Mouse (Mus musculus) adipocyte (in vitro differentiated cells): ENCODE data around the gene Plod1.
"Not testable (repeated sequence)": the region's sequence is repeated elsewhere in the genome, so short reads cannot be mapped to it uniquely, and the experiment has no call there.

Experiments used
- DNase-seq: peaks from one replicate; pipeline ENCODE4 v3.0.0-alpha.2; 2016; ENCODE audit warnings: low spot score

Plod1 gene

GRCm38 (mm10) chr4:147895815-147896330 lies 40.7 kb downstream of the Plod1 start:
- no peak for DNase-seq

DNA sequence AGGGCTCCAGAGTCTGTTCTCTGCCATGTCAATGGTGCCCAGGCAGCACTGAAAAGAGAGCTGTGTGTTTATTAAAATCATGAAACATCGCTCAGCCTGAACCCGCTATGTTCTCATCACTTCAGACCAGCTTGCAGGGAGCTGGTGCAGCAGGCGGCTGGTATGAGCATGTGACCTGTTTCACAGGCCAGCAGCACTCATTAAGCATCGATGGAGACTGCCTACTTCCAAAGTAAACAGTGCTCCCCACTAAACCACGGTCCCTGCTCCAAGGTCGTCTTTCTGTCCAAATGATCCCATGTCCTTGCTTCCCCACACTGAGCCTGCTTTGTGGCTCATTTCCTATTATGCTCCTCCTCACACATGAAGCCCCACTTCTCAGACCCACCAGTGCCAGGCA lies 46.2 kb downstream of the Plod1 start:
- DNase-seq = no peak

DNA sequence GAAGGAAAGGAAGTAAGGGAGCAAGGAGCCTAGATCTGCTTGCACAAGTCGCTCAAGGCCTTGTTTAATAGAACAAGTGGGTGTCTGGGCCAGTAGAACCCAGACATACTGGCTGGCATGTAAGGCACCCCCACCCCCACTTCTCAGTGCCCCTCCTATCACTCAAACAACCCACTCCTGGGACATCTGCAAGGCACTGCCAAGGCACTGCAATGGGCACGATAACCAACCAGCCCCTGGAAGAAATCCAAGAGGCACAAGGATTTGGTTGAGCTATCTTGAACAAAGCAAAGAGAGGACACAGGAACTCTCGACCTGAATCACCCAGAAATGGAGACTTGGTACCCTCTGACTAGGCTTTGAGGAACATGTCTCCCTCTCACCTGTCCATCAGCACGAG lies 48.3 kb downstream of the Plod1 start:
- DNase-seq = no peak

- DNase-seq = no peak
Measured at GRCm38 (mm10) chr4:147887277-147887676, 49.3 kb downstream of the Plod1 start.

- no peak for DNase-seq
Measured at GRCm38 (mm10) chr4:147886158-147886557, 50.4 kb downstream of the Plod1 start.

- peak; percentile 79 for DNase-seq
Measured at GRCm38 (mm10) chr4:147884138-147884537, 52.4 kb downstream of the Plod1 start.

DNA sequence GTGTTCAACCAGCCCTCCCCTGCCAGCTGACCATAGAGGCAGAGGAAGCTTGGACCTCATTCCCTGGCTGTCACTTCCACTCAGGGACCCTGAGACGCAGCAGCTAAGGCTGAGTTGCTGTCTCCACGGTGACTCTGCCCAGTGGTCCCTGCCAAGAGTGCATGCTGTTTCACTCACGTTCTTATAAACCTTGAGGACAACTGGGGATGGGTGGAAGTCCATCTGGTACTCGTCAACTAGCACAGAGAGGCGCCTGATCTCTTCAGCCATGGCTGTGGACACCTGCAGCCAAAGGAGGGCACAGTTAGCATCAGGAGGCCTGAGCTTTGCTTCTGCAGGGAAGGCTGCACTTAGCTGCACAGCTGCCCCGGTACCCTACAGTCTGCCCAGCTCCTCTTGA lies 53.5 kb downstream of the Plod1 start:
- DNase-seq = no peak

DNA sequence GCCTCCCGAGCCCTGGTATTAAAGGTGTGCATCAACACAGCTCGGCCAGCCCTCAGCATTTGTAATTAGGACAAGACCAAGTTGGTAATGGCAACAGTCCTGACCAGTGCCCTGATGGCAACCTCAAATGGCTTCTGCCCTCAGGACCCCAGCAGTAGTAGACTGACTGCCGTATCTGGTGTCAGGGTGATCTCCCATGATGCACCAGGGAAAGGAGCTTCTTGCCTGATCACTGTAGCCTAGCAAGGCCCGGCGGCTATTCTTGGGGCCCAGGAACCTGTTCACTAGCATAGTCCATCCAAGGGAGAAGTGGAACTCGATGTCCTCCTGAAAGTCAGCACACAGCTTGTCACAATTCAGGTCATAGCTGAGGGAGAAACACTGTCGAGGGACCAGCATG lies 54.8 kb downstream of the Plod1 start:
- DNase-seq = no peak

DNA sequence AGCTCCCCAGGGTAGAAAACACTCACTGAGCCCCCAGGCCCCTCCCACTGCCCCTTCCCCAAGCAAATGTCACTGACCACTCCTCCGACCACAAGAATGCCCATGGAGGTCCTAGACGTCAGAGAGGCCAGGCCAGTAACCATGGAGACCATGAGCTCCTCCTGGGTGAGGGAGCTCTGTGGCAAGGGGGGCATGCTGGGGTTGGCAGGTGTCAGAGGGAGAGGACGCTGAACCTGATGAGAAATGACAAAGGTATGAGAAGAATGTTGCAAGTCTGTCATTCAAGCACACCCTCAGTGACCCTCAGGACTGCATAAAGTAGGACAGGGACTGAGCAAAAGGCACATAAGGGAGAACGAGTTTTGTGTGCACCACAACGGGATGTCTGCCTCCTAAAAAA lies 56.7 kb downstream of the Plod1 start:
- DNase-seq = no peak

DNA sequence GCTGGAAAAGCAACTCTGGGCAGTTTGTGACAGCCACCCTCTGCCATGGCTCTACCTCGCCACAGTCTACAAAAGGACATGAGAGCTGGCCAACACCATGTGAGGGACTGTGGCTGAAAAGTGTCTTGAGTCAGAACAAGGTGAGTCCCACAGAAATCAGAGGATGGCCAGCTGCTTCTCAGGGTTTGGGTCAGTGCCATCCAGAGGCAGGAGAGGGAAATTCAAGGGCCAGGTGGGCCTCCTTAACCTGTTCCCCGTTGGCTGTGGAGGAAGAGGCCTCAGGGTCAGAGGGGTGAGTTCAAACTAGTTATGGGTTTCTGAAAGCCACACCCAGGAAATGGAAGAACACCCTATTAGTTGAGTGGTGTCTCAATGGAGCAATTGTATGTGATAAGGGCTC lies 57.1 kb downstream of the Plod1 start:
- no peak for DNase-seq

DNA sequence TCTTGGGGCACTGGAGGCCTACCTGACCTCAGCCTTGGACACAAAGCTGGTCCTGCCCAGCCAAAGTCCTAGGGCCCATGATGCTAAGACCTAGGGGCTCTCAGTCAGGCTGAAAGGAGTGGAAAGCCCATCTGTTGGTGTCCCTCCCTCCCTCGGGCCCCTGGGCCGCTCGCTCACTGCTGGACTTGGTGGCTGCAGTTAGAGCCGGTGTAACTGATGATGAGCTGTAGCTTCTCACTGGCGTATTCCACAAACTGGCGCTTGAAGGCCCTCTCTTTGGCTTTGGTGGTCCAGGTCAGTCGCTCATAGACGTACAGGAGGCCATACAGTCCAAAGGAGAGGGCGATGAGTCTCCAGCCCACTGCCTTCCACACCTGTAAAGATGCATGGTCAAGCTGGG lies 58.0 kb downstream of the Plod1 start:
- DNase-seq = no peak

- DNase-seq = no peak
Measured at GRCm38 (mm10) chr4:147875852-147876575, 60.6 kb downstream of the Plod1 start.

DNA sequence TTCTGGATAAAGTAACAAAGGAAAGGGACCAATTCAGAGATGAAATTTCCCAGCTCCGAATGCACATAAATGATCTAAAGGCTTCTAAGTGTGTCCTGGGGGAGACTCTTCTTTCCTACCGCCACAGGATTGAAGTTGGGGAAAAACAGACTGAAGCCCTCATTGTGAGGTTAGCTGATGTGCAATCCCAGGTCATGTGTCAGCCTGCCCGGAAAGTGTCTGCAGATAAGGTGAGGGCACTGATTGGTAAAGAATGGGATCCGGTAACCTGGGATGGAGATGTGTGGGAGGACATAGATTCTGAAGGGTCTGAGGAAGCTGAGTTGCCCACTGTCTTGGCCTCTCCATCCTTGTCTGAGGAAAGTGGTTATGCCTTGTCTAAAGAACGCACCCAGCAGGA lies 67.3 kb downstream of the Plod1 start:
- DNase-seq = no peak

- DNase-seq = peak; percentile 87
Measured at GRCm38 (mm10) chr4:147868450-147869031, 68.0 kb downstream of the Plod1 start, which contains the start of the genes Miip and Fv1. TSS of gene Miip (minus strand) at chr4:147868816. TSS of gene Fv1 (plus strand) at chr4:147868979.

DNA sequence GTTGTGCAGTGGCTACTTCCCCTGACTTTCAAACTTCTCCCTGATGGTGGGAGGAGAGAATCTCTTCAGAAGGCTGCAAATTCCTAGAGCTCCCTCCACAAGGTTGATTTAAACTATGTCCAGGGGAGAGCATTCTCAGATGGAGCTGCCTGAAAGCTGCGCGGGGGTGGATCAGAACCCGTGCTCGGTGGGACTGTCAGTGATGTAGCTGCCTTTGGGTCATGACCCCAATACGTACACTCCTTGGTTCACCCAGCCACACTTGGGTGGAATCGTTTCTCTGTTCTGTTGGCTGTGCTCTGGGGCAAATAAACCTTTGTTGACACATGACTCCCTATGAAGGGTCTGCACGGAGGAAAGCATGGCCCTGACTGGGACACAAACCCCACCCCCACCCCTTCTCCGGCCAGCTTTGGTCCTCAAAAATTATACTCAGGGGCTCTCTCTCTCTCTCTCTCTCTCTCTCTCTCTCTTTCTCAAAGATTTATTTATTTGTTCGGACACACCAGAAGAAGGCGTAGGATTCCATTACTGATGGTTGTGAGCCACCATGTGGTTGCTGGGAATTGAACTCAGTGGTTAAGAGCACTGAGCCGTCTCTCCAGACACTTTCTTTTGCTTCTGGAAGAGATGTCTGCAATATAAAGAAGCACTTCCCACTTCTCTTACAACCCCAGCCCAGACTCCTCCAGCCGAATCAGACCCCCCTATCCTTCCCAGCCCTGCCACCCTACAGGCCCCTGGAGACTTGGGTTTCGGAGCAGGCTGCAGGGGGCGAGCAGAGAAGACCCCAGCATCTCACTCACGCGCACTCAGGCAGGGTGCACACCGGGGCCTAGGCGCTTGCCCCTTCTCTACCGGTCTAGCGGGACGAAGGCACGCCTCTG lies 68.8 kb downstream of the Plod1 start:
- DNase-seq = no peak

DNA sequence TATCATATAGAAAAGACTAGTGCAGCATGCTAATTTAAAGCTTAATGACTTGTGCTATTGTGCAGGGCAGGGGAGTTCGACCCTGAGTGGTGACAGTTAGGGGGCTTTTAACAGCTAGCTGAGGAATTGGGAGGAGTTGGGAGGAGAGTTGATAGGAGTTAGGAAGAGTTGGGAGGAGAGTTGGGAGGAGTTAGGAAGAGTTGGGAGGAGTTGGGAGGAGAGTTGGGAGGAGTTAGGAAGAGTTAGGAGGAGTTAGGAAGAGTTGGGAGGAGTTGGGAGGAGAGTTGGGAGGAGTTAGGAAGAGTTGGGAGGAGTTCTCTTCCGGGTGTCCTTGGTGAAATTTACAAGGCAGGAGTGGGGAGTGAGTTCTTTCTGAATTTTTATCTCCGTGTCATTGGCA lies 69.8 kb downstream of the Plod1 start:
- not testable (repeated sequence) for DNase-seq

DNA sequence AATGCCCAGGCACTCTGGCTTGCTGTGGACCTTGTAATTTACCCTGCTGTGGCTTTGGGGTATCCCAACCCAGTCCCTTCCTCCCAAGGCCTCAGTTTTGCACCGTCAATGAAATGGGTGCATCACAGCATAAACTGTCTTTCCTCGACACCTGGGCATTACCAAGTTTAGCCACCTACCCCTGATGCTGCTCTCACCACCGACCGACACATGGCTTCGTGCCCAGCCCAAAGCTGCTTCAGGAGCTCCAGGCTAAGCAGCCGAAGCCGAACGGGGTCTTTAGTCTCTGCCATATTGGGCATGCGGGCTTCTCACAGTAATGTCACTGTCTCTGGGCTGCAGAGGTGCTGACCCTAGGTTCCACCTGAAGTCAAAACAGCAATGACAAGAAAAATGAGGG lies 70.5 kb downstream of the Plod1 start:
- DNase-seq = no peak

DNA sequence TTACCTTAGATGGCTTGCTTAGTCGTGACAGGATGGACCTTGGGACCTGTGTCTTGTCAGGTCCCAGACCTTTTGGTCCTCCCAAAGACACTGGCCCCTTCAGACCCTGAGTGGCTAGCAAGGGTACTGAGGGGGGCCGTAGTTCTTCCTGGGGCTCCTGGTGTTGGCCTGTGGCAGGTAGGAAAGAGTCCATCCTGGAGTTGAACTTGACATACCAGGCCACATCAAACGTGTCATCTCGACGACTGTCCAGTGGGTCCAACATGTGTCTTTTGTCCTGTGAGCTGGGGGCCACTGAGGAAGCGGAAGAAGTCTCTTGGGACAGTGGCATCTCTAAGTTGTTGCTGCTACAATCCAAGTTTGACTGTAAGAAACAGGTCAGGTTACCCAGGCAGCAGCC lies 70.9 kb downstream of the Plod1 start:
- no peak for DNase-seq

GRCm38 (mm10) chr4:147862051-147862450 lies 74.5 kb downstream of the Plod1 start:
- no peak for DNase-seq
